Mouse (Mus musculus): ENCODE results near the gene Olfr195. TPM values are rescaled to one million over a fixed set of nuclear protein-coding genes. Genes with fewer than 3 reads are reported as not detected.
"Not testable (repeated sequence)": the region's sequence is repeated elsewhere in the genome, so short reads cannot be mapped to it uniquely, and the experiment has no call there.

The Olfr195 gene
- not detected for polyA plus RNA-seq (2017; shearing (Covaris generic))

DNA sequence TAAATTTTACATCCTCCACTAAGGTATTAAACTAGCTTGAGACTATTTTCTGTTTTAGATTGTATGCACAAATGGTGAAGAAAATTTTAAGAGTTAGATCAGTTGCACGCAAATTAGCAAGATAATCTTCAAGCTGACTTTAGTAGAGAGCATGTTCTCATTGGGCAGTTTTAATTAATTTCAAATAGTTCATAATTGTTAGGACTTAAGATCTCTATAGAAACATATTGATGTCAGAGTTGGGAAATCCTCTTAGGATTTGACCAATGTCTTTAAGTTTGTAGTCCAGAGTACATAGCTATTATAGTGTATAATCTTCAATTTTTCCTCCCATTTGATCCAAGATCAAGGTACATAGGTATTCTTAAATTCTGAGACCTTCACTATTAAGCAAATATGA lies at the start of gene Olfr195:
TSS of gene Olfr195 (plus strand) at position 301 of the 400 bp plus-strand sequence.
- ATAC-seq: no peak

DNA sequence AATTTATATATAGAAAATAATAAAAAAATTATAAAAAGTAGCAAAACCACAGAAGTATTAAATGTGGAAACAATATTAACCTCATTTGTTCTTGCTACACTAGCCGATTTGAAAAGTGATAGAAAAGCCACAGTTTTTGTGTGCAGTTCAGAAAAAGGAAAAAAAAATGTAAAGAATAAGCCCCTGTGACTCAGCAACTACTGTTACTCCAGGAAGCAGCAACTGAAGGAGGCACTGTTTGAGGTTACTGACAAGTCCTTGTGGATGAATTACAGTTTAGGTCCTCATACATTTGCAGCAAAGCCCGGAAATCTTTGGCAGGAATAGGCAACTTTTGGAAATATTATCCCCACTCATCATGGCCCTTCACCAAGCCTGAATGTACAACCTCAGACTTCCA lies 41.5 kb upstream of the Olfr195 start:
- no peak for ATAC-seq

DNA sequence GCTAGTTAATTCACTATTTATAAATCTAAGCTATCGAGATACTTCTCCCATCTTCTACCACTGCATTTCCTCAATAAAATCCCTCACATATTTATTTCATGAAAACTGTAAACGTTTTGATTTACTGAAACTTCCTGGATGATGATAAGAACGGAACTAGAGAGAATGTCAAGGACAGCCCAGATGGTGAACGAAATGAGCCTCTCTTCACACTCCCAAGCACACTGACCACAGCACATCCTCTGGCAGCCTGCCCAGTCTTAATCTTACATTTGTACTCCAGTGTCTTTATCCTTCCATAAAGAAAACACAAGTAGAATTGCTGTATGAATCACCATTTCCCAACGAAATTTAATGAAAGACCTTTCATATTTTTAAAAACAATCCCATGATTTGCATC lies 38.3 kb upstream of the Olfr195 start:
- ATAC-seq: not testable (repeated sequence)

DNA sequence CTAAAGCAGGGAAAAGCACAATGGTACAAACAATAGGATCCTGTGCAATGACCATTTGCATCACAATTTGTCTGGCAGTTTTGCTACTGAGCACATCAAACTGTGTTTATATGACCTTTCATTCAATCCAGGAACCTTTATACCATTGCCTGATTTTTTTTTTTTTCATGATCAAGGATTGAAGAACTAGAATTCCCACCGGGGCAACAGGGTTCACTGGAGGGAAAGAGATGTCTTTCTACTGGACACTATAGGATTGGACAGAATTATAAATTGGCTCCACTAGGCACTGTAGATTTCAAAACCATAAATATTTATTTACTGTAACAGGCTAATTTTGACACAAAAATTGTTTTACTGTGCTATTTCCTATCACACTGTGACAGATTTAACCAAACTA lies 35.1 kb upstream of the Olfr195 start, which contains the start of gene Olfr193:
TSS of gene Olfr193 (minus strand) at position 101 of the 400 bp plus-strand sequence.
- ATAC-seq: no peak

DNA sequence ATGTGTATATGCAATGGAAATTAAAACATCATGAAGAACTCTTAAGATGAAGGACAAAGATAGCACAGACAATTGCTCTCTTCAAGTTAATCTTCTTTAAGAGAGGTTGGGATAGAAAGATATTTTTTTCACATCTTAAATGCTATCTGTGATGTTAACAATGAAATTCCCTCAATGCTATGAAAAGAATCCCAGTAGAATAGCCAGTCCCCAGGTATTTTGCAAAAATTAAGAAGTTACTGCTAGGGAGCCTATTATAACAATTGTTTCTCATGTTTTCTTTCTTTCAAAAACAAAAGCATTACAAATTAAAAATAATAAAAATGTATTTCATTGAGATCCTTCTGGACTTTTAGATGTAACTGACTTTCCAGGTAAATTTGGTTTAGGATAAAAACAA lies 25.9 kb upstream of the Olfr195 start, which contains the start of gene Olfr194:
TSS of gene Olfr194 (minus strand) at position 101 of the 400 bp plus-strand sequence.
- ATAC-seq: no peak

DNA sequence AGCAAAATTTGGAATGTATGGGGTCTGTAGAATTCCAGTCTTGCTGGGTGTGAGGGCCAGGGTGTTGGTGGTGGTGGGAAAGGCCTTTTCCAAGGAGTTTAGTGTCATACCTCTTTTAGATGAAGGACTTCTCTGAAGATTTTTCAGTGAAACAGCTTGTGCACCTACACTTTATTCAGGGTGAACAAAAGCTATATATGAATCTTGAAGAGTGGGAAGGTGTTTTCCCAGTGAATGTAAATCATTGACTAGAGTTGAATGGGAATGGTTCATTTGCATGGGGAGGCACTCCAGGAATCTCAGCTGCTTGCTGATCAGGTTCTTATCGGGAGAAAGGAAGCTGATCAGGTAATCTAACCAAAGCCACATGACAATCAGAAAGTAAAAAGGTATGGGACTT lies 16.1 kb upstream of the Olfr195 start:
- ATAC-seq: no peak

DNA sequence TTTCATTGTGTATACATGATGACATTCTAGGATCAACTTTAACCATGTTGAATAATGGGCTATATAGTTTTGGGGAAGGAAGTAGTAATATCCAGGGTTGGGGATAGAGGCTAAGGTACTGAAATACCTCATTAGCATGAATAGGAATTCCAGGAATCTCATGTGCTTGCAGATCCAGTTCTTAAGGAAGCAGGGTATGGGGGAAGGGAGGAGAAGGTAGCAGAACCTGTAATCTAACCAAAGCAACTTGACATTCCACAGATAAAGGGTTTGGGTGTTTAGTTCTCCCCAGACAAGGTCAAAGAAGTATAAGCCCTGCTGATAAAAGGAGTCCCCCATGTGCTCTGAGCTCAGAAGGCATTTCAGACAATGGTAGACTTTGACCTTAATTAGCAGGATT lies 5.7 kb upstream of the Olfr195 start:
- ATAC-seq: no peak

DNA sequence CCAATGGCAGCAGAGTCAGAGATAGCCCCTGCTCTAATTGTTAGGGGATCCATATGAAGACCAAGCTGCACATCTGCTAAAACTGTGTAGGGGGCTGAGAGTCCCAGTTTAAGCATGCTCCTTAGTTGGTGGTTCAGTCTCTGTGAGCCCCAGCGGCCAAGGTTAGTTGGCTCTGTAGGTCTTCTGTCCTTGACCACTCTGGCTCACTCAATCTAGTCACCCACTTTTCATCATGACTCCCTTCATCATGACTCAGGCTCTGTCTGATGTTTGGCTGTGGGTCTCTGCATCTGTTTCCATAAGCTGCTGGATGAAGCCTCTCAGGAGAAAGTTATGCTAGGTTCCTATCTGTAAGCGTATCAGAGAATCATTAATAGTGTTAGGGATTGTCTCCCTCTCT lies 5.2 kb downstream of the Olfr195 start:
- ATAC-seq: no peak

DNA sequence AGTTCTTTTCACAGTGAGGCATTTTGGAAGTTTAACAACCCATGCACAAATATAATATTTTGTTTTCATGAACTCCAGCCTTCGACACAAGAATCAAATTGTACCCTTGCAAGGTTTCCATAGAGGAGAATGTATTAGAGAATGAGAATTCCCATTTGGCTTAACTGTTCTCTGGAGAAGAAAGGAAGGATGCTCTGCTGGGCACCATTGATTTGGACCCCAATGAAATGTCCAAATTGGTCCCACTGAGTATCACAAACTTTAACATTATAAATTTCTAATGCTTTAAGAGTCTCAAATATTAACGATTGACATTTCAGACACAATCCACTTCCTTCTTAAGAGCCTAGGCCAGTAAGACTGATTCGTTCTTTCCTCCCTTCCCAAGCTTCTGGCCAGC lies 23.5 kb downstream of the Olfr195 start, which contains the start of gene Olfr196:
TSS of gene Olfr196 (minus strand) at position 101 of the 400 bp plus-strand sequence.
- ATAC-seq: no peak

Other genes starting within 250 kb of the Olfr195 start
- gene Olfr181, start 218.3 kb upstream of the Olfr195 start, polyA plus RNA-seq (2017; shearing (Covaris generic)): not detected
- gene Olfr180, start 217.7 kb upstream of the Olfr195 start, polyA plus RNA-seq (2017; shearing (Covaris generic)): not detected
- gene Olfr183, start 151.7 kb upstream of the Olfr195 start, polyA plus RNA-seq (2017; shearing (Covaris generic)): under 1 TPM in 2 of 3 experiments, not detected in 1; 0.48 to 0.50 TPM
- not detected for gene Olfr186, start 116.8 kb upstream of the Olfr195 start, polyA plus RNA-seq (2017; shearing (Covaris generic))
- not detected for gene Olfr187, start 107.3 kb upstream of the Olfr195 start, polyA plus RNA-seq (2017; shearing (Covaris generic))
- gene Olfr190, start 69.0 kb upstream of the Olfr195 start, polyA plus RNA-seq (2017; shearing (Covaris generic)): not detected
- gene Olfr191, start 57.2 kb upstream of the Olfr195 start, polyA plus RNA-seq (2017; shearing (Covaris generic)): not detected
- under 1 TPM in 1 of 3 experiments, not detected in 2; 0.13 TPM for gene Olfr193, start 35.2 kb upstream of the Olfr195 start, polyA plus RNA-seq (2017; shearing (Covaris generic))
- not detected for gene Olfr194, start 26.0 kb upstream of the Olfr195 start, polyA plus RNA-seq (2017; shearing (Covaris generic))
- under 1 TPM in 1 of 3 experiments, not detected in 2; 0.20 TPM for gene Olfr196, start 23.4 kb downstream of the Olfr195 start, polyA plus RNA-seq (2017; shearing (Covaris generic))
- gene Olfr198, start 56.5 kb downstream of the Olfr195 start, polyA plus RNA-seq (2017; shearing (Covaris generic)): under 1 TPM in 1 of 3 experiments, not detected in 2; 0.34 TPM
- gene Olfr199, start 72.7 kb downstream of the Olfr195 start, polyA plus RNA-seq (2017; shearing (Covaris generic)): not detected
- not detected for gene Olfr201, start 125.6 kb downstream of the Olfr195 start, polyA plus RNA-seq (2017; shearing (Covaris generic))
- gene Olfr202, start 139.7 kb downstream of the Olfr195 start, polyA plus RNA-seq (2017; shearing (Covaris generic)): not detected
- not detected for gene Olfr203, start 151.8 kb downstream of the Olfr195 start, polyA plus RNA-seq (2017; shearing (Covaris generic))
- gene Olfr204, start 171.2 kb downstream of the Olfr195 start, polyA plus RNA-seq (2017; shearing (Covaris generic)): not detected
- not detected for gene Olfr205, start 184.1 kb downstream of the Olfr195 start, polyA plus RNA-seq (2017; shearing (Covaris generic))
- not detected for gene Olfr206, start 202.2 kb downstream of the Olfr195 start, polyA plus RNA-seq (2017; shearing (Covaris generic))
- not detected for gene Olfr209, start 216.9 kb downstream of the Olfr195 start, polyA plus RNA-seq (2017; shearing (Covaris generic))